23 mouse cellular contexts compared by ENCODE assay signal in genomic region chr19:57868350-57868749, GRCm38 (mm10).
DNase-seq lines count a peak whose midpoint lies in the region; ATAC-seq and TF ChIP-seq lines count a peak whose summit lies in the region.
"Had no signal": no experiment of that assay in that cellular context is flagged by ENCODE, and none has a peak within 500 bp of the region (broad histone marks: within the 10 kb centered on the region; RNA-seq: fewer than 3 reads in every experiment).

No protein-coding gene starts in this region.

- no peak for TF ChIP-seq CTCF in lung, postnatal 0 days (IDR thresholded peaks at IDR 0.05)

- WGBS in lung, postnatal 0 days: 40% methylated on average over 4 of the region's 4 CpGs

- peak; percentile 33; the same call in 1 of the 2 replicates for TF ChIP-seq EP300 in lung, postnatal 0 days (IDR thresholded peaks at IDR 0.05)

- no peak overlapping the region for H3K9ac ChIP-seq in lung, postnatal 0 days (replicated peaks; ENCODE audit: low read depth)
- H3K9ac ChIP-seq: forebrain, embryonic 13.5 days; hindbrain, embryonic 14.5 days had no signal

- no peaks in the 10 kb centered on the region for H3K9me3 ChIP-seq in lung, postnatal 0 days (ENCODE audit: low read length)
- H3K9me3 ChIP-seq: forebrain, embryonic 10.5 days; forebrain, embryonic 13.5 days; hindbrain, embryonic 10.5 days had no signal

- intact Hi-C loops in heart, postnatal 25 days (cut with DNase I): no loop called here

- no peak overlapping the region for H3K4me2 ChIP-seq in lung, postnatal 0 days (replicated peaks; ENCODE audit: low read depth, low read length)
- H3K4me2 ChIP-seq: forebrain, embryonic 13.5 days; heart, embryonic 11.5 days; hindbrain, embryonic 14.5 days had no signal

- no peaks in the 10 kb centered on the region for H3K4me1 ChIP-seq in lung, postnatal 0 days (ENCODE audit: insufficient read depth, low read depth, low read length)

- ATAC-seq in lung, postnatal 0 days: peak; percentile 93
- ATAC-seq: activated CD4-positive, CD25-positive, alpha-beta regulatory T cell, adult 4 months; forebrain, embryonic 13.5 days; forebrain, embryonic 16.5 days had no signal

- H3K36me3 ChIP-seq in lung, postnatal 0 days (ENCODE audit: insufficient read depth, low read length): no peaks in the 10 kb centered on the region
- H3K36me3 ChIP-seq: forebrain, embryonic 10.5 days; hindbrain, embryonic 10.5 days had no signal

- no peak overlapping the region for H3K4me3 ChIP-seq in lung, postnatal 0 days (ENCODE audit: low read depth, low read length)
- H3K4me3 ChIP-seq: forebrain, embryonic 10.5 days; forebrain, embryonic 13.5 days; hindbrain, embryonic 10.5 days had no signal

- H3K27me3 ChIP-seq in lung, postnatal 0 days (replicated peaks; ENCODE audit: insufficient read depth, low read length): no peaks in the 10 kb centered on the region
- H3K27me3 ChIP-seq: forebrain, embryonic 13.5 days had no signal

- H3K27ac ChIP-seq in lung, postnatal 0 days (ENCODE audit: low read length): no peak overlapping the region
- H3K27ac ChIP-seq: forebrain, embryonic 10.5 days; forebrain, embryonic 13.5 days; hindbrain, embryonic 10.5 days; hindbrain, embryonic 14.5 days had no signal

- DNase-seq in heart, adult 11 months: peak; percentile 69
- DNase-seq in heart, postnatal 25 days (ENCODE audit: low spot score): no peak
- peak; percentile 45 to 62 for DNase-seq in lung, adult 18-20 months
- DNase-seq in lung, postnatal 0 days (ENCODE audit: low spot score): peak; percentile 57
- DNase-seq in lung, postnatal 25 days (ENCODE audit: low spot score): peak; percentile 49
- no peak for DNase-seq in liver
- DNase-seq in testis, postnatal 14 days (ENCODE audit: low spot score): no peak
- DNase-seq in thymus, postnatal 4 days: no peak
- DNase-seq: adrenal gland, adult 8-10 months; adrenal gland, postnatal 25 days; cerebellum, adult 18-20 months; cerebellum, adult 9-10 months; cerebellum, postnatal 14 days; gastrocnemius, postnatal 10 days; gastrocnemius, postnatal 36 days; heart, postnatal 36 days had no signal

Comparison
In these comparisons a context has a peak if more than half of its experiments do, and no peak if none do; other contexts are left out.
1. DNase-seq: peak in heart, adult 11 months (single experiment), lung, adult 18-20 months (2 of 2), lung, postnatal 0 days (single experiment) and lung, postnatal 25 days (single experiment); none in heart, postnatal 25 days (single experiment), liver (single experiment), testis, postnatal 14 days (single experiment) and thymus, postnatal 4 days (single experiment).